Mouse (Mus musculus) myocyte (in vitro differentiated cells): ENCODE data around the gene Trappc13.

Experiments
- CEBPB ChIP-seq: IDR thresholded peaks from 2 replicates; pipeline ENCODE4 v1.6.1; 2011; ENCODE audit warnings: mild to moderate bottlenecking, moderate library complexity; ENCODE audit not compliant: poor library complexity, insufficient read depth, severe bottlenecking
- E2F4 ChIP-seq: IDR thresholded peaks from one replicate; pipeline ENCODE4 v1.6.1; 2011; ENCODE audit warnings: mild to moderate bottlenecking, control low read depth, moderate library complexity; ENCODE audit not compliant: insufficient read depth
- MAX ChIP-seq: IDR thresholded peaks from one replicate; pipeline ENCODE4 v1.6.1; 2011; ENCODE audit warnings: low read depth, mild to moderate bottlenecking, control low read depth
- MYOD1 ChIP-seq, 3 experiments: IDR thresholded peaks; one replicate each; pipeline ENCODE4 v1.6.1; 2011; ENCODE audit warnings: control low read depth in 2 of 3, low read depth in 2 of 3, mild to moderate bottlenecking in 2 of 3, moderate library complexity in 1 of 3; ENCODE audit not compliant: insufficient read length in 2 of 3, control insufficient read depth in 1 of 3
- MYOG ChIP-seq, 3 experiments: IDR thresholded peaks; one replicate each; pipeline ENCODE4 v1.6.1; 2011; ENCODE audit warnings: control low read depth in 2 of 3, low read depth in 2 of 3, mild to moderate bottlenecking in 2 of 3; ENCODE audit not compliant: insufficient read length in 2 of 3, control insufficient read depth in 1 of 3, insufficient read depth in 1 of 3
- POLR2A ChIP-seq: IDR thresholded peaks from one replicate; pipeline ENCODE4 v1.6.1; 2011; ENCODE audit warnings: low read depth, mild to moderate bottlenecking, control low read depth, moderate library complexity; ENCODE audit not compliant: insufficient read length
- POLR2AphosphoS2 ChIP-seq: IDR thresholded peaks from one replicate; pipeline ENCODE4 v1.6.1; 2011; ENCODE audit warnings: low read depth, control low read depth; ENCODE audit not compliant: insufficient read length
- SRF ChIP-seq: IDR thresholded peaks from one replicate; pipeline ENCODE4 v1.6.1; 2011; ENCODE audit warnings: low read depth; ENCODE audit not compliant: control insufficient read depth, insufficient read length
- TCF12 ChIP-seq: IDR thresholded peaks from one replicate; pipeline ENCODE4 v1.6.1; 2011; ENCODE audit warnings: mild to moderate bottlenecking, control low read depth; ENCODE audit not compliant: poor library complexity, insufficient read depth, severe bottlenecking
- TCF3 ChIP-seq: IDR thresholded peaks from one replicate; pipeline ENCODE4 v1.6.1; 2011; ENCODE audit warnings: low read depth, control low read depth; ENCODE audit not compliant: insufficient read length
- USF1 ChIP-seq: IDR thresholded peaks from one replicate; pipeline ENCODE4 v1.6.1; 2011; ENCODE audit warnings: low read depth, mild to moderate bottlenecking, control low read depth, moderate library complexity

DNA sequence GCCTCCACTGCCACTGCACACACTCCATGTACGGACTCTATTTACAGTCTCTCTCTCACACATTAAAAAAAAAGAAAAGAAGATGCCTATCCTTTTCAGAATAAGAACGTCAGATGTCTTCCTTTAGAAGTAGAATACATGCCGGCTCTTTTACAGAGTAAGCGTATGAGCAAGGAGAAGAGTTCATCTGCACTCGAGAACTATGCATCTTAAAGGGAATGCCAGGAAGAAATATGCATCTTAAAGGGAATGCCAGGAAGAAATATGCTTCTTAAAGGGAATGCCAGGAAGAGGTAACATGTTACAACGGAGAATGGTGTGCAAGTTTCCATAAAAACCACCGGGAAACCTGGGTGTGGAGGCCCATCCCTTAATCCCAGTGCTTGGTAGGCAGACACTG lies 23.2 kb downstream of the Trappc13 start:
- TF ChIP-seq POLR2A = no peak
- TF ChIP-seq USF1 = no peak
- TF ChIP-seq POLR2AphosphoS2 = no peak
- TF ChIP-seq E2F4 = no peak
- TF ChIP-seq MYOD1 (IDR thresholded peaks at IDR 0.05; ENCODE audit: control insufficient read depth in 1 of 3, insufficient read length in 2 of 3, low read depth in 2 of 3) = no peak
- no peak for TF ChIP-seq MYOG (IDR thresholded peaks at IDR 0.05; ENCODE audit: control insufficient read depth in 1 of 3, insufficient read depth in 1 of 3, insufficient read length in 2 of 3, low read depth in 2 of 3)
- no peak for TF ChIP-seq MAX
- TF ChIP-seq TCF3 = no peak
- no peak for TF ChIP-seq TCF12
- TF ChIP-seq CEBPB = no peak
- no peak for TF ChIP-seq SRF
